Mouse (Mus musculus): ENCODE measurements around the gene Pakap. TPM values are rescaled to one million over a fixed set of nuclear protein-coding genes. Genes with fewer than 3 reads are reported as not detected.

Pakap gene
- polyA plus RNA-seq (2011; ENCODE audit: insufficient read length, low read depth, missing spikeins): 14.7 and 26.4 TPM in 2 replicates

DNA sequence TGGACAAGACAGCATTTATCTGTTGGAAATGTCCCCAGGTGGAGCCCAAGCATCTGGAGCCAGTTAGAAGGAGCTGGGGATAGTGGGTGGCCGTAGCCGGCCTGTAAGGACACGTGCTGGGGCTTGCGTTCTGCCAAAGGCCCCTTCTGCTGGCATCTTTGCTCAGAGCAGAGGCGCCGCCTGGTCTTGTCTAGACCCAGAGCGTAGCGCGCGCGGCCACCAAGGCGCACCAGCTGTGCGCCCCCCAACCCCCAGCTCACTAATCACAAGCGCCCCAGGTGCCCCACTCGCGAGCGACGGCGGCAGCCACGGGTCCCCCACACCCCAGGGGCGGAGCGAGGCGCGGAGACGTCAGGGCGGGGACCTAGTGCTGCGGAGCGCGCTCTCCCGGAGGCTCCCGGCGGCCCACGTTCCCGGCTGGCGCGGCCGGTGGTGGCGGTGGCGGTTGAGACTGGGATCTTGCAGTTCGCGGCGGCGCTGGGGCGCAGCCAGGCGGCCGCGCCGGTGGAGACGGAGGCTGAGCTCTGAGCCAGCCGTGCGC is at the start of gene Pakap:
Pakap (plus strand) TSS at position 514 of the 541 bp plus-strand sequence.
- H3K27ac ChIP-seq (ENCODE audit: insufficient read depth, low read length): peak within 1 kb of the TSS; percentile 69
- TF ChIP-seq POLR2A (IDR thresholded peaks at IDR 0.05; ENCODE audit: low read depth, low read length): peak; percentile 47
- no peak for TF ChIP-seq CTCF (IDR thresholded peaks at IDR 0.05; ENCODE audit: borderline replicate concordance, insufficient read depth, low read length)
- H3K4me1 ChIP-seq (ENCODE audit: control insufficient read depth, insufficient read depth, low read length): peaks cover 8% of the 10 kb centered on the region; the same call in 1 of the 2 replicates
- peak within 1 kb of the TSS; percentile 72 for H3K4me3 ChIP-seq (ENCODE audit: insufficient read depth, low read length)

DNA sequence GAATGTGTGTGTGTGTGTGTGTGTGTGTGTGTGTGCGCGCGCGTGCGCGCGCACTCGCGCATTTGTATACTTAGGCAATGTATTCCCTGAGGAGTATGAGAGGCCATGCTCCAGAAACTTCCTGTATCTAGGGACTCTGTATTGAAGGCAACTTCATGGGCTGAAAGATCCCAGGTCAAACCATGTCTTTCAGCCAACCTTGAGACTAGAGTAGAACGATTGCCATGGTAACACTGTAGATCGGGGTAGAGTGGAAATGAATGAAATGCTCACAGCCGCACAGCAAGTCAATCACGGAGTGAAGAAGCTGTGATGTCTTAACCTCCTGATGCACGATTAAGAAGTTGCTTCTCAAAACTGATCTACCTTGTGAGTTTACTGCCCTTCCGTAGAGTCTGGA is 44.5 kb upstream of the Pakap start:
- Histone ChIP-seq H3K4me1 (ENCODE audit: control insufficient read depth, insufficient read depth, low read length) (no peaks in the 10 kb centered on the region), H3K27ac (ENCODE audit: insufficient read depth, low read length) (no peak overlapping the region), H3K4me3 (ENCODE audit: insufficient read depth, low read length) (no peak overlapping the region)
- TF ChIP-seq CTCF (IDR thresholded peaks at IDR 0.05; ENCODE audit: borderline replicate concordance, insufficient read depth, low read length) (no peak), POLR2A (IDR thresholded peaks at IDR 0.05; ENCODE audit: low read depth, low read length) (no peak)

DNA sequence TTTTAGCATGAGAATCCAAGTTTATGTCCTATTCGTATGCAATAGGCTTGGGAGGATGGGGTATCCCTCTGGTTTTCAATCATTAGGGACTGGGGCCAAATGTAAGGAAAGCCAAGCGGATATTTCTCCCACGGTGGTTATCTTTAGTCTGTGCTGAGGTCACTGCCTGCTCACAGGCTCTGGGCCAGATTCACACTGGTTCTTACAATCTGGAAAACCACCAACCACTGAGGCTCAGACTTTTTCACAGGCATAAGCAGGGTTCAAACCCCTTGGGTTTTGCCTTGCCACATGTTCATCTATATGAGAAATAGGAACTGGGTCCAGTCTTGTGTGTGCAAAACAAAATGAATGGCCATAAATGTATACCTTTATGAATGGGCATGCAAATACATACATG is 43.5 kb upstream of the Pakap start:
- TF ChIP-seq POLR2A (IDR thresholded peaks at IDR 0.05; ENCODE audit: low read depth, low read length) (no peak), CTCF (IDR thresholded peaks at IDR 0.05; ENCODE audit: borderline replicate concordance, insufficient read depth, low read length) (no peak)
- Histone ChIP-seq H3K4me3 (ENCODE audit: insufficient read depth, low read length) (no peak overlapping the region), H3K27ac (ENCODE audit: insufficient read depth, low read length) (no peak overlapping the region), H3K4me1 (ENCODE audit: control insufficient read depth, insufficient read depth, low read length) (no peaks in the 10 kb centered on the region)

DNA sequence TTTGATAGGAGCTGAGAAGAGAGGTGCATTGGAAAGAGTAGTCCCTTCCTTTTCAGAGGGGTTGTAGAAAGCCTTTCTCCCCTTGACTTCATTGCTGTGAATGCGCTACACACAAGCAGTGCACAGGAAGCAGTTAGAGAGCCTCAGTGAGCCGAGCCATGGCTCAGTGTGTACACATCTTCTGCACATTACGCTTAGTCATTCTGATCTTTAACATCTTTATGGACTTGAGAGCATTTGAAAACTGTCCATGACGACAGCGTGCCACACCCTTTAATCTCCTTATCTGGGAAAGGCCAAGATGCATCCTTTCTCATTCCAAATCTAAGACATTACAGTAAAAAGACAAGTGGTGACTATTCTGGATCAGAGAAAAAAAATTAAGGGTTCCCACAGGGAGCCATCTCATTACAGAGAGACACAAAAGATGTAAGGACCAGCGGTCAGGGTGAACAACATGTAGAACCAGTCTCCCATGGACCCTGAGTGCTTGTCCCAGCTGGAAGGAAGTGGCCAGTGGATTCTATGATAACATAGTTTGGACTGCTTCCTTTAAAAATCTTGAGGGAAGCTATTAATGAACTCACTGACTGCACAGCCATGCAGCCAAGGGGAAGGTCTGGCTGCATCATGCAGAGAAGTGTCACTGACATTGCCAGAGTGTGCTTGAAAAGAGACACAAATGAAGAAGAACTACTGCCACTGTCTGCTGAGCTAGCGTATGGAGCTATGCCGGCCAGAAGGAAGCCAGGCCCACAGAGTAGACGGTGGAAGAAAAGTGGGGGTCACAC is 42.6 kb upstream of the Pakap start:
- Histone ChIP-seq H3K4me3 (ENCODE audit: insufficient read depth, low read length) (no peak overlapping the region), H3K4me1 (ENCODE audit: control insufficient read depth, insufficient read depth, low read length) (no peaks in the 10 kb centered on the region), H3K27ac (ENCODE audit: insufficient read depth, low read length) (no peak overlapping the region)
- no peak for TF ChIP-seq POLR2A (IDR thresholded peaks at IDR 0.05; ENCODE audit: low read depth, low read length)
- no peak for TF ChIP-seq CTCF (IDR thresholded peaks at IDR 0.05; ENCODE audit: borderline replicate concordance, insufficient read depth, low read length)

DNA sequence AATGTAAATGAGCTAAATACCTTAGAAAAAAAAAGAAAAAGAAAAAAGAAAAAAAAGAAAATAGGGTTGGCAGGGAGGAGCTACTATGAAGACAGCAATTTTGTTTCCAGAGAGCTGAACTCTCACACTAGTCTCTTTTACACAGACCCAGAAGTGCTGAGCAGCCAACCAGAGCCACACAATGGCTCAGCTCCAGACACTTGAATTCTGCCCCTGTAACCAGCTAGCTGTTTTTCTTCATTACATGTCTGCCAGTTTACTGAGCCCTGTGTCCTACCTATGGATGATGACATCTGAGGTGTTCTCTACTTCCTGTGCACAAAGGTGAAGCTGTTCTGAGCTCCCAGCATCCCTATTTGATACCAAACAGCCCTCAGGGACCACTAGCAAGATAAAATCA is 39.7 kb upstream of the Pakap start:
- TF ChIP-seq CTCF (IDR thresholded peaks at IDR 0.05; ENCODE audit: borderline replicate concordance, insufficient read depth, low read length) (no peak), POLR2A (IDR thresholded peaks at IDR 0.05; ENCODE audit: low read depth, low read length) (no peak)
- Histone ChIP-seq H3K27ac (ENCODE audit: insufficient read depth, low read length) (no peak overlapping the region), H3K4me1 (ENCODE audit: control insufficient read depth, insufficient read depth, low read length) (no peaks in the 10 kb centered on the region), H3K4me3 (ENCODE audit: insufficient read depth, low read length) (no peak overlapping the region)

DNA sequence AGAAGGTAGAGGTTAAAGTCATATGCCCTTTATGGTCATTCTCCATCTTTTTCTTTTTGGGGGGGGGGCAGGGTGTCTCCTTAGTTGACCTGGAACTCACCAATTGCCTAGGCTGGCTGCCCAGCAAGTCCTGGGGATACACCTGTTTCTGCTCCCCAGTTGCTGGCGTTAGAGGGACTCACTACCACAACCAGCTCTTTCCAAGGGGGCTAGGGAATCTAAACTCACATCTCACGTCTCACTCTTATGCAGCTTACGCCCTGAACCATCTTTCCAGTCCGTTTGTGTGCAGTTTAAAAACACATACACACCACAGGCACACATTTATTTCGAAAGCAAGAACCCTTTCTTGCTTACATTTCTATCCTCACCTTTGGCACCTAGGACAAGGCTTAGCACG is 34.3 kb upstream of the Pakap start:
- H3K27ac ChIP-seq (ENCODE audit: insufficient read depth, low read length): no peak overlapping the region

DNA sequence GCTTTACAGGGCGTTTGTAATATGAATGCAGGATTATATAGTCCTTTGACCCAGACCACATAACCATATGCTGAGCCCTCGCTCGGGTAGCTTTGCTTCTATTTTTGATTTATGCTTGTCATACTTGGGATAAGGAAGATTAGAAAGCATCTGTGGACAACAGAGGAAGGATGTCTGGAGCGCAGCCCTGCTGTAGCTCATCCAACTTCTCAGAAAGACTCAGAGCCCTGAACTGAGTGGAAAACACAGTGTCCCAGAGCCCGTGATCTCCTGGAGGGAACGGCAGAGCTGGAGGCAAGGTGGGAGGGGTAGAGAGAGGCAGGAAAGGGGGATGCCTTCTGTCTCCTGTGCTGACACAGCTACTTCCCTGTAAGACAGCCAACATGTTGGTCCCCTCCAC is 33.7 kb upstream of the Pakap start:
- TF ChIP-seq CTCF (IDR thresholded peaks at IDR 0.05; ENCODE audit: borderline replicate concordance, insufficient read depth, low read length) (no peak), POLR2A (IDR thresholded peaks at IDR 0.05; ENCODE audit: low read depth, low read length) (no peak)
- no peak overlapping the region for H3K4me3 ChIP-seq (ENCODE audit: insufficient read depth, low read length)
- no peak overlapping the region for H3K27ac ChIP-seq (ENCODE audit: insufficient read depth, low read length)
- peaks cover 5% of the 10 kb centered on the region; the same call in 1 of the 2 replicates for H3K4me1 ChIP-seq (ENCODE audit: control insufficient read depth, insufficient read depth, low read length)

More for the DNA sequence above, 34.3 kb upstream of the Pakap start:
- H3K4me3 ChIP-seq (ENCODE audit: insufficient read depth, low read length): no peak overlapping the region
- peaks cover 5% of the 10 kb centered on the region; the same call in 1 of the 2 replicates for H3K4me1 ChIP-seq (ENCODE audit: control insufficient read depth, insufficient read depth, low read length)
- TF ChIP-seq CTCF (IDR thresholded peaks at IDR 0.05; ENCODE audit: borderline replicate concordance, insufficient read depth, low read length): no peak
- no peak for TF ChIP-seq POLR2A (IDR thresholded peaks at IDR 0.05; ENCODE audit: low read depth, low read length)

DNA sequence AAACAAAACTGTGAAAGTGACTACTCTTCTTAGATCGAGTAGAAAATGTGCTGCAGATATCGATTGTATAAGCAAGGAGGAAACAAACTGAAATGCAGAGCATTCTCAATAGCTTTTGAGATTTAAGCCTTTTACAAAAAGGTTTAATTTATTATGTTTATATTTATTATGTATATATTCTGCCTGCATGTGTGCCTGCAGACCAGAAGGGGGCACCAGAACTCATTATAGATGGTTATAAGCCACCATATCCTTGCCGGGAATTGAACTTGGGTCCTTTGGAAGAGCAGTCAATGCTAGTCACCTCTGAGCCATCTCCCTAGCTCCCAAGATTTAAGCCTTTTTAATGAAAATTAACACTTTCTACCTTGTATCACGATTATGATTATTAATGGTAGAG is 32.9 kb upstream of the Pakap start:
- peaks cover 5% of the 10 kb centered on the region; the same call in 1 of the 2 replicates for H3K4me1 ChIP-seq (ENCODE audit: control insufficient read depth, insufficient read depth, low read length)
- no peak for TF ChIP-seq CTCF (IDR thresholded peaks at IDR 0.05; ENCODE audit: borderline replicate concordance, insufficient read depth, low read length)
- no peak overlapping the region for H3K4me3 ChIP-seq (ENCODE audit: insufficient read depth, low read length)
- H3K27ac ChIP-seq (ENCODE audit: insufficient read depth, low read length): no peak overlapping the region

DNA sequence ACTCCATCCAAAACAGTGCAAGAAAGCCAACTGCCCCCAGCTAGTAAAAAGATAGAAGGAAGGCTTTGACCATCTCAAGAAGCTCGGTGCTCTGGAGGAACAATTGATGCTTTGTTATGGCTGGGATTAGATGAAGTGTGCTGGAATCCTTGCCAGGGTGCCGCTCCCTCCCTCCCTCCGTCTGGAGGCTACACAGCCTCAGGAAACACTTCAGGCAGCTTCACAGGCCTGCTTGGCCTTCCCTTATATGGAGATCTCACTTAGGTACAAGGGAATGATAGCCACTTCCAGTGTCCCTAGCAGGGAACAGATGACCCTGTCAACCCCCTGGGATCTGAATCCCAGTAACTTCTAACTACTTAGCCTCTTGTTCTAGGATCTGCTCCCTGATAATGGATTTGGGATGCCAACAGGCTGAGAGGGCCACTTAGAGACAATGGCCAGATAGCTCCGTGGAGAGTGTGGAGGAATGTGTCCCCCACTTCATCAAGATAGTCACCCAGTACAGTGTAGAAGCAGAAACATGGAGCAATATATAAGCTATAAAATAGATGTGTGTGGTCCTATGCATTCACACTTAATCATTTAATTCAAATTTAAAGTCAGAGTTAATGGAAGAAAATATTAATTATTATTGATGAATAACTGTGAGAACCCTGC is 29.8 kb upstream of the Pakap start:
- peak overlapping the region; percentile 7; the same call in 1 of the 2 replicates for H3K27ac ChIP-seq (ENCODE audit: insufficient read depth, low read length)
- H3K4me1 ChIP-seq (ENCODE audit: control insufficient read depth, insufficient read depth, low read length): peaks cover 5% of the 10 kb centered on the region; the same call in 1 of the 2 replicates
- TF ChIP-seq CTCF (IDR thresholded peaks at IDR 0.05; ENCODE audit: borderline replicate concordance, insufficient read depth, low read length): no peak
- TF ChIP-seq POLR2A (IDR thresholded peaks at IDR 0.05; ENCODE audit: low read depth, low read length): no peak
- no peak overlapping the region for H3K4me3 ChIP-seq (ENCODE audit: insufficient read depth, low read length)
